Mouse (Mus musculus) urinary bladder, postnatal 14 days (tissue): ENCODE measurements around the gene Polr2j.
"Not testable (repeated sequence)": the region's sequence is repeated elsewhere in the genome, so short reads cannot be mapped to it uniquely, and the experiment has no call there.

Experiments used
- DNase-seq: peaks from one replicate; pipeline ENCODE4 v3.0.0; 2021; ENCODE audit warnings: low spot score

The Polr2j gene

DNA sequence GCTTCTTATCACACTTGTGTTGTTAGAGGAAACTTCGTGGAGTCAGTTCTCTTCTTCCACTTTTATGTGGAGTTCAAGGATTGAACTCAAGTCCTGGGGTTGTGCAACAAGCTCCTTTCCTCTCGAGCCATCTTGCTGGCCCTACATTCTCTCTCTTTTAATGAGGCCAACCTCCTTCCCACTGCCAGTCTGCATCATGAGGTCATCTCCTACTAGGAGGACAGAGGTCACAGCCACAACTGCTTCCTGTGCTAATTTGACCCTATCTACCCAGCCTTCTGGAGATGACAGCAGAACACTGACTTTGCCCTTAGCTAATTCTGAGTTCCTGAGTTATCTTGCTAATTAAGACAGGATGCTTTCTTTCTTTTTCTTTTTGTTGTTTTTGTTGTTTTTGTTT, 7.9 kb upstream of the Polr2j start:
- no peak for DNase-seq

DNA sequence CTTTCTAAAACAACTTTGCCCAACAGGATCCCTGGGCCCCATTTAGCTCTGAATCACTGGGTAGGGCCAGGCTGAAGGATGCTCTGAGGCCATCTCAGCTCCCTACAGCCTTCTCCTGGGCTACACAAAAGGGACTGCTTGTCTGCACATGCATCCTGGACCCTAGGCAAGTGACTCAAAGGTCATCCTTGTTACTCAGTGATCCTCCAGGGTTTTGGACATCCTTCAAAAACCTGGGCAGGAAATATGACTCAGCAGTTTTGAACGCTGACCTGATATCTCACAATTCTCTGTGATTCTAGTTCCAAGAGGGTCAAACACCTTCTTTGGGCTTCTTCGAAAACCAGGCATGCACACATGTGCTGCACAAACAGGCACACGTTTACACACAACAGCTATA, 7.4 kb upstream of the Polr2j start:
- DNase-seq: peak; percentile 18

DNA sequence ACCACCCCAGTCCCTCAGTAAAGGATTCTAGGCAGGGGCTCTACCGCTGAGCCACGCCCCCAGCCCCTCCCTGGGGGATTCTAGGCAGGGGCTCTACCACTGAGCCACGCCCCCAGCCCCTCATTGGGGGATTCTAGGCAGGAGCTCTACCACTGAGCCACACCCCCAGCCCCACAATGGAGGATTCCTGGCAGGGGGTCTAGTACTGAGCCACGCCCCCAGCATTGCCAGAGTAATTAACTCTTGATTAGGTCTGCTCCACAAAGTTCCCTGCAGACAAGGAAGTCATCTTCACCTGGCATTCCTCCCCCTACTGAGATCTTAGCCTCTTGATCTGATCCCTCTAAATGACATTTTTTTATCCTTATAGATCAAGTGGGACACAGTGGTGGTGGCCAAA, 2.9 kb upstream of the Polr2j start:
- DNase-seq: not testable (repeated sequence)

DNA sequence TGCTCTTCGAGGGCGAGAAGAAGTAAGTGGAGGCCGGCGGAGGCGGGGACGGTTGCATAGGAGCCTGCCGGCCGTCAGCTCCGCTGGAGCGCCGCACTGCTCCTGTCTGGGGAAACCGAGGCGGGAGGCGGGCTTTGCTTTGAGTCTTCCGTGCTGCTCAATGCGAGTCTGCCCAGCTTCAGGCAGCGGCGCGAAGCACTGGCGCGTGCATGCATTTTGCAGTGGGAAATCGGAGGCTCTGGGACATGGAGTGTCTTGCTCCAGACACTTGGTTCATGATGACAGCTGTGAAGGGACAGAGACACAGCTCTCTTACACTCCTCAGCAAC, 317 bp downstream of the Polr2j start:
- DNase-seq: no peak

DNA sequence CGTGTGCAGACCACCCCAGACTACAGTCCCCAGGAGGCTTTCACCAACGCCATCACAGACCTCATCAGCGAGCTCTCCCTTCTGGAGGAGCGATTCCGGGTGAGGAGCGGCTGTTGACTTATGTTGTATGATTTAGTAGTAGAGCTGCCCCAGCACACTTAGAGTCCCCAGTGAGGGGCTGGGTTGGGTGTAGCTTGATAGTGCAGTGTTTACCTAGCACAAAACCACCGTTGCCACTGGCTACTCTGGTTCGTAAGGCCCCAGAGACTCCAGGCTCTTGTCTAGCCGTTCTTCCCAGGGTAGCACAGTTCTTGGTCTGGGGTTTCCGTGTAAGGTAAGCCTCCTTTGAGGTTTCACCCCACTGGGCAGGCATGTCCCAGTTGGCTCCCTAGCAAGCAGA, 5.7 kb downstream of the Polr2j start:
- no peak for DNase-seq

DNA sequence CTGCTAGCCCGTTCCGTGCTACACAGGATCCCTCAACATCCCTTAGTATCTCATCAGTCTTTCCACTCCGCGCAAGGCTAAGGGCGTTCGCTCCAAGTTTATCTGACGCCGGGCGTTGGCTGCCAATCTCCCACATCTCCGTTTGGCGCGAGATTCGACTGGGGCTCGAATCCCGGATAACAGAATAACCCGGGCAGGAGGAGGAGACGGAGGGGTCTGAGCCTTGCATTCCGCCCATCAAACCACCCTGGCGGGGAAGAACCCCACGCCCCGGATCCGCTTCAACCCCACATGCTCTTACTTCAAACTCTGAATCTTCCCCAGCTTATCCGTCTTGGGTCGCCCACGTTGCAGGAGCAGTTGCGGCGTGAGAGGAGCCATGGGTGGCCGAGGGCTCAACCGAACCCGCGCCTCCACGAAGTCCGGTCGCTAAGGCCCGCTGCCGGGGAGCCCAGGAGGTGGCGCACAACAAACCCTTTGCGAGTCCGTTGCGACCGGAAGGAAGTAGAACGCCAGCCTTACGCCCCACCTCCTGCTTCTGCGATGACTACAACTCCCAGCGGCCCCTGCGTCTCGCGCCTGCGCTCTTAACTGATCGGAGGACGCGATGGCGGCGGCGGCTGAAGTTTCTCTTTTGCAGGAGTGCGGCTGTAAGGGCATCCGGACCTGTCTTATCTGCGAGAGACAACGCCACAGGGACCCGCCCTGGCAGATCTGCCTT, 19.3 kb downstream of the Polr2j start, which contains the start of the genes Lrwd1 and Alkbh4:
Lrwd1 (minus strand) TSS at position 504 of the 721 bp plus-strand sequence.
Alkbh4 (plus strand) TSS at position 576 of the 721 bp plus-strand sequence.
- DNase-seq: peak; percentile 97

DNA sequence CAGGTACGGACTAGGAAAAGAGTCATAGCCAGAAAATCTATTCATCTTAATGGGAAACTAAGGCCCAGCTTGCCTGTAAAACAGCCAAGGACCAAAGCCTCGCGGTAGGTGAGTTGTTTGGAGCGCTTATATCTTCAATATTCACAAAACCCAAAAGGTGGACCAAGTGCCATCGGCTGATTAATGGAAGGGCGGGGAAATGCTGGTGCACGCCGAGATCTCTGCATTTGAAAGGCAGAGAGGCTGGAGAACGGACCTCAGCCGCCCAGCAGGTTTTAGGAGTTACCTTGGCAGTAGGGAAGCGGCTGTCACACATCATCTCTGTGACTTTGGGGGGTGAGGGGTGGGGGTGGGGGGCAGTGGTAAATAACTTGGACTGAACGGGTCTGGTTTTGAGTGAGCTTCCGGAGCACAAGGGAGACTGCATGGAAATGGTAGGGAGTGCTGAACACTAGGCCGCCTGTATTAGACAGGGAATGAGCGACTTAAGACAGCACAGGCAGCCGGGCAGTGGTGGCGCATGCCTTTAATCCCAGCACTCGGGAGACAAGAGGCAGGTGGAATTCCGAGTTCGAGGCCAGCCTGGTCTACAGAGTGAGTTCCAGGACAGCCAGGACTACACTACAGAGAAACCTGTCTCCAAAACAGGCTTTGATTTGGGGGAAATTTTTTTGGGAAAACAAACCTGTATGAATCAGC, 20.0 kb downstream of the Polr2j start:
- DNase-seq: no peak

DNA sequence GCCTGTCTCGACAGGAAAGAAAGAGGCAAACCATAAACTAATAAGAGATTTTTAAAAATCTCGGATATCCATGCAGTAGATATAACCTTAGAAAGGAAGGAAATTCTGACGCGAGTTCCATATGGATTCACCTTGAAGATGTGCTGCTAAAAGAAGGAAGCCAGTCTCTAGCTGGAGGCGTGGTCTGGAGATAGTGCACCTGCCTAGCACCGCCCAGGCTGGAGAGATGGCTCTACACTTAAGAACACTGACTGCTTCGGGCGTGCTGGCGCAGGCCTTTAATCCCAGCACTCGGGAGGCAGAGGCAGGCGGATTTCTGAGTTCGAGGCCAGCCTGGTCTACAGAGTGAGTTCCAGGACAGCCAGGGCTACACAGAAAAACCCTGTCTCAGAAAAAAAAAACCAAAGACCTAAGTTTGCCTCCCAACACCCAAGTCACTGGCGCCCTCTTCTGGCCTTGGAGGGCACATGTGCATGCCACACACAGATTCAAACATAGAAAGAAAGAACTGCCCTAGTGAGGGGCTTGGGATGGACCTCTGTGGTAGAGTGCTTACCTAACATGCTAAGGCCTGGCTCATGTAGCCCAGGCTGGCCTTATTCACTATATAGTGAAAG, 21.3 kb downstream of the Polr2j start:
- peak; percentile 40 for DNase-seq

DNA sequence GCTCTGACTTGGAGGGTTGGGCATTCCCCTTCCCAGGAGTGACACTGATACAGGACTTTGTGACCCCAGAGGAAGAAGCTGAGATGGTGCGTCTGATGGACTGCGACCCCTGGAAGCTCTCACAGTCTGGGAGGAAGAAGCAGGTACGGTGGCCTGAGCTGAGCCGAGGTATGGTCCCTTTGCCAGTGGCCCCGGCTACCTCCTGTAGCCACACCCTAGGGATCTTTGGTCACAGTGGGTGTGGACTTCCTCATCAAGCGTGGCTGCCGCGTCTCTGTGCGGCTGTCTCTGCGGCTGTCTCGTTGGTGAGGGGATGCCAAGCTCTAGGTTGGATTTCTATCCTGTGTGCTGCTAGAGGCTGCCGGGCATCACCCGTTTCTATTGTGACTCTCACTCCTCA, 23.0 kb downstream of the Polr2j start:
- DNase-seq: no peak

DNA sequence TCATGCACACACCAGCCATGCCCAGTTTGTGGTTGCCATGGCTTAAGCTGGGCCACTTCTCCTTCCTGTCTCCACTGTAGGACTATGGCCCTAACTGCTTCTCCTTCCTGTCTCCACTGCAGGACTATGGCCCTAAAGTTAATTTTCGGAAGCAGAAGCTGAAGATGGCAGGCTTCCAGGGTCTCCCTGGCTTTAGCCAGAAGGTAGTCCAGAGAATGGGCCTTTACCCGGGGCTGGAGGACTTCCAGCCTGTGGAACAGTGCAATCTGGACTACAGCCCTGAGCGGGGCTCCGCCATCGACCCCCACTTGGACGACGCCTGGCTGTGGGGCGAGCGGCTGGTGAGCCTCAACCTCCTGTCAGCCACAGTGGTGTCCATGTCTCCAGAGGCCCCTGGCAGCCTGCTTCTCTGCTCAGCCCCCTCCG, 23.6 kb downstream of the Polr2j start:
- DNase-seq: no peak

DNA sequence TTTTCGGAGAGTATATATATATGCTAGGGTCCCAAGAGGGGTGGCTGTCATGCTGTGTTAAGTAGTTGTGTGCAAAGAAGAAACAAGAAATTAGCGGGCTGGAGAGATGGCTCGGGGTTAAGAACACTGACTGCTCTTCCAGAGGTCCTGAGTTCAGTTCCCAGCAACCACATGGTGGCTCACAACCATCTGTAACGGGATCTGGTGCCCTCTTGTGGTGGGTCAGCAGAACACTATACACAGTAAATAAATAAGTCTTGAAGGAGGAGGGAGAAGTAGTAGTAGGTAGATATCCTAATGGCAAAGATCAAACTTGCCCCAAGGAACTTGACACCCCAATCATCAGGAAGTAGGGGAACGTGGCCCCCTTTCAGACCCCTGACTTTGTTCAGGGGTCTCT, 26.3 kb downstream of the Polr2j start:
- DNase-seq: no peak

DNA sequence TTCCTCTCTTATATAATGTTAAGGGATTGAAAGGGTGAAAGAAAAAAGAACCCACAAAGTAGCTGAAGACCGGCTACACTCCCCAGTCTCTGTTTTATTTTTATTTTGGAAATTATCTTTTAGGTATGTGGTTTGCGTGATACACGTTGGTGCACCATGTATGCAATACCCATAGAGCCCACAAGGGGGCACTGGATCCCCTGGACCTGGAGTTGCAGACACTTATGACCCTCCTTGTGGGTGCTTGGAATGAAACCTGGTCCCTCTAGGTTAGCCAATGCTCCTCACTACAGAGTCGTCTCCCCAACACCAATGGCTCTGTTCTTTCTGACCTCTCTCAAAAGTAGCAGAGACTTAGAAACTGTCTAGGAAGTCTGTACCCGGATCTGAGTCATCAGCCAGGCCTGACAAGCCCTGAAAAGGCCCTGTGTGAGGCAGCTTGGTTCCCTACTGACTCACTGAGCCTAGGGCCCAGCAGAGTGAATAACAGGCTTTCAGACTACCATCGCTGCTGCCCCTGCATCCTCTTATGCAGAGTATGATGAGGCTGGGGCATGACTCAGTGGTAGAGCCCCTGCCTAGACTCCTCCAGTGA, 26.8 kb downstream of the Polr2j start:
- no peak for DNase-seq

DNA sequence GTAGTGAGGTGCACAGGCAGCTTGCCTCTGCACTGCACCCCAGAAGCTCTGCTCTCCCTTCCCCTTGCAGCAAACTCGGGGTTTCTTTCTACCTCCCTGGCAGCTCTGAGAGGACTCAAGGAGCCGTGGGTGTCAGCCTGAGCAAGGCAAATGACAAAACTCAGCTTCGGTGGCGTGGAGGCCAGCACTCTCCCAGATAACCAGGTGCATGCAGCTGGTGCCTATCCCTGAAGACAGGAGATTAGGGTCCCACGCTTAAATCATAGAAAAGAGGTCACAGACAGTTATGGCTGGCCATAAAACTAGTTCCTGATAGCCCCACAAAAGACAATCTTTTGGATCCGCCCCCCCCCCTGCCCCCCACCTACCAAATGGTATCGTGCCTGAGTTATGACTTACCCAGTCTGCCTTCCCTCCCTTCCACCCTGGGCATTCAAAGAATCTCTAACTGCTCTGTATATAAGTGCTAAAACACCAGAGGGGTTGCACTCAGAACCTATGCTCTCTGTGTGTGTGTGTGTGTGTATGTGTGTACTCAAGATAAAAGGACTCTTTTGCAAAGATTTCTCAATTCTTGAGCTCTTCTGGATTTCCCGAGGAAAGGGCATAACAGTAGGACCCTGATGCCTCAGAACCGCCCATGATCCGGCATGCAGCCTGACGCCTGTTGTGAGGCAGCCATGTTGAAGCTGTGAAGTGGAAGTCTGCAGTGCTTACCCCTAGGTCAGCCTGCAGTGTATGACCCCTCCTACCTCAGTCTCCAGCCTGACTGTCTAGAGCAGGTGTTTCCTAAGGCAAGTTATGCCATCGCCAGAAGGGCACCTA, 28.4 kb downstream of the Polr2j start:
- no peak for DNase-seq

DNA sequence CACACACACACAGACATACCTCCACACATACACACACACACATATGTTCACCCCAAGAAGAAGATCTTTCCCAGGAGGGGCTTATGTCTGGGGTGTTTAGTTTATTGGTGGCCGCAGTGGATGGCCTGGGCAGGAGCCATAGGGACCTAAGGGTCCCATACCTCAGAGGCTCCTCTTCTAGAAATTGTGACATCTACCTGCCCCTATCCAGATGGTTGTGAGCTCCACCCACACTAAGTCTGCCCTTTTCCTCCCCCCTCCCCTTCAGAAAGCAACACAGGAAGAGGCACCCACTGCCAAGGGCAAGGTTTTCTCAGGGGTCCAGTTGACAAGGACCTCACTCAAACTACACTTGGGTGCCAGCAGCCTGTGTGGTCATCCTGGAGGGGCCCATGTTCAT, 30.5 kb downstream of the Polr2j start:
- DNase-seq: no peak

DNA sequence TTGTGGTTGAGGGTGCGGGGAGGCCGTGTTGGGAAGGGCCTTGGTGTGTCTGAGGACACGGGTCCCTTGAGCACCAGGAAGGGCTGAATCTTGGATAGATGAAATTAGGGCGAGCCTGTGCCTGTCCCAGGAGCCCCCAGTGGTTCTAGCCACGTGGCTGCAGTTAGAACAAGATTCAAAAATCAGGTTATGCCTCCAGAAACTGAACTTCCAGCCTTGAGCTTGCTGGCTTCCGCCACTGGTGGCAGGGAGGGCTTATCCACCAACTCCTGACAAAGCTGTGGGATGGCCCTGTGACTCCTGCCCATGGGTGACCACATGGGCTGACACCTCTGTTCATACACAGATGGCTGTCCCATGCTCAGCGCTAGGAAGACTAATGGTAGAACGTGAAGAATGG, 31.3 kb downstream of the Polr2j start:
- no peak for DNase-seq

DNA sequence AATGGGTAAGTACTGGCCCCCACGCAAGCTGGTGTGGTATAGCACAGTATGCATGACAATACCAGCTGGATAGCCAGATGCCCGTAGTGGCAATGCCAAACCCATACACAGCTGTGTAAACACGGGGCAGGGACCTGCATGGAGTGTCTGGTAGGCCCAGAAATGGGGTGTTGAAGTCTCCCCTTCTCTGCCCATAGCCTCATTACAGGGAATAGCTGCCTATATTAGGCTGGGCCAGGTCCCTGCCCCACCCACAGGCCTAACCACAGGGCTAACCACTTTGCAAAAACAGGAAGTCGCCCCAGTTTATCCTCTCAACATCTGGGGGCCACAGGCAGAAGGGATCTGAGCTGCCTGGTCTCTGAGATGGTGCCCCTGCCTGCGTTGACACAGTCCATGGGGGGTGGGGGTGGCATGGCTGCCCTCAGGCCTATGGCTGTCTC, 32.7 kb downstream of the Polr2j start:
- not testable (repeated sequence) for DNase-seq

DNA sequence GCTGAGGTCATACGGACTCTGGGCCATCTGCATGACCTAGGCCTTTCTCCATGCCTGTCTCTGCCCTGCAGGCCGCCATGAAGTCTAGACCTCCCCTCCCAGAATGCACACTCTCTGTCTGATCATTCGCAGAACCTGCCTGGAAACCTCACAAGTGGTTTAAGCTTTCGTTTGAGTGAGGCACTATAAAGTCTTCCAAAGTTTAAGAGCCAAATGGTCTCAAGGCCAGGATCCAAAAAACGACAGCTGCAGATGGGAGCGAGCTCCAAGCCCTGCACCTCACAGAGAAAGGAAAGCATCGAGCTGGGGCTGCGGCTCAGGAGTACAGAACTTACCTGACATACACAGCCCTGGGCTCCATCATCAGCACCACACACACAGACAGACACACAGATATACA, 35.9 kb downstream of the Polr2j start:
- DNase-seq: no peak

DNA sequence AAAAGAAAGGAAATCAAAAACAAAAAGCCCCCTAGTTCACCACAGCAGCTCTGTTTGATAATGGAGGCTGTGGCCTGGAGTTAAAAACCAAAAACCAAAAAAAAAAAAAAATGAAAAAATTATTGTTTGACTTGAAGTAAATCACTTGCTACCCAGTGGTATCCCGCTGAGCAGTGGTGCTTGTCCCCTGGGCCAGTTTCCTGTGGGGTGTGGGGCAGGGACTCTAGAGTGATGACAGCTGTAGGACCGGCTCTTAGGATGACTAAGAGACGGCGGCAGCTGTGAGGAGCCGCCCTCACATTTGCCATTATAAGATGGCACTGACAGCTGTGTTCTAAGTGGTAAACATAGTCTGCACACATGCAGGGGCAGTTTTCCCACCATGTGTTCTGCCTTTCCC, 39.0 kb downstream of the Polr2j start:
- DNase-seq: no peak

DNA sequence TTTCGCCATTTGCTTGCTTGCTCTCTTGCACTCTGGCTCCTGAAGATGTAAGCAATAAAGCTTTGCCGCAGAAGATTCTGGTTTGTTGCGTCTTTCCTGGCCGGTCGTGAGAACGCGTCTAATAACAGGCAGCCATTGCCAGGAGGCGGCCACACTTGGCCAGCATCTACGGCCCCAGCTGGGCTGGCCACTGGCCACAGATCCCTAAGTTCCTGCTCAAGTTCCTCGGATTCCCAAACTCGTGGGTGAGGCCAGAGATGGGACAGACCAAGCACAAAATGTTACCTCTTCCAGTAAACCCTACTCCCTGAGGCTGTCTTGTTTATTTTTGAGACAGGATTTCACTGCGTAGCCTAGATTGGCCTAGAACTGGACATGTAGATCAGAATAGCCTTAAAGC, 43.7 kb downstream of the Polr2j start:
- peak; percentile 52 for DNase-seq

DNA sequence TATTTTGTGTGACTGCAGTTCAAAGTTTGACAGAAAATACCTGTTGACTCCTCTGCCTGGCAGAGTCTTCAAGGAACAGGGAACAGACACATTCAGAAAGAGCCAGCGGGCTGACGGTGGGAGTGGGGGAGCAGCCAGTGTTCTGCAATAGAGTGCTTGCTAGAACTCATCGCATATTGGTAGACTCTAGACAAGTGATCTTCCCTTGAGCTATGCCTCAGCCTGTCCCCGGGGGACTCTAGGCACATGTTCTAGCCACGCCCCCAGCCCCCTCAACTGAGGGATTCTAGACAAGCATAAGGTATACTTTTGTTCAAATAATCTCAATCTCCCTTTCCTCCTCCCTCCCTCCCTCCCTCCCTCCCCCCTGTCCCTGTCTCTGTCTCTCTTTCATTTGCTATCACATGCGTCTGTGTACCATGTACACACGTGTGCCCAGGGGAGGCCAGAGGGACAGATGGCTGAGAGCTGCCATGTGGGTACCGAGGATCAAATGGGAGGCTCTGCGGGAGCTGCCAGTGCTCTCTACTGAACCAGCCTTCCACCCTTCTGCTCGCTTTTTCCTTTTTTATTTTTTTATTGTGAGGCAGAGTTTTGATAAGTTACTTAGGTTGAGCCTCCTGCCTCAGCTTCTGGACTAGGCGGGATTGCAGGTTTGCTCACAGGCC, 47.5 kb downstream of the Polr2j start:
- DNase-seq: no peak

DNA sequence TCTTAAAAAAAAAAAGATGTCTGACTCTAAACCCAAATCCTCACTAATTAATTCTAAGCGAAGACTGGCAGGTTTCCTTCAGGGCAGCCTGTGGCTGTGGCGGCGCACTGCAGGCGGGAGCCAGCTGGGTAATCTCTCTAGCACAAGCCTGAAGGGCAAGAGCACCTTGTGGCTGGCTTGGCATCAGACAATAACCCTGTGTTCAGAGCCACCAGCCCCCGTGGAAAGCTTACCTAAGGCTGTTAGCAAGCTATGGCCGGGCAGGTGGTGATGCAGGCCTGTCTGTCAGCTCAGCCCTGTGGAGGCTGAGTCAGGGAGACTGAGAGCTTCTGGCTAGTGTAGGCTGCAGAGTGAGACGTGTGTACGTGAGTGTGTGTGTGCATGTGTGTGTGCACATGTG, 48.8 kb downstream of the Polr2j start:
- DNase-seq: no peak
